Mouse (Mus musculus): ENCODE data around the gene Olfr905. TPM values are rescaled to one million over a fixed set of nuclear protein-coding genes. Genes with fewer than 3 reads are reported as not detected.

The Olfr905 gene
- 0.12 TPM for total RNA-seq (2023)

GRCm38 (mm10) chr9:38470807-38471206 is at the start of gene Olfr905:
Olfr905 (plus strand) TSS chr9:38471107.

DNA sequence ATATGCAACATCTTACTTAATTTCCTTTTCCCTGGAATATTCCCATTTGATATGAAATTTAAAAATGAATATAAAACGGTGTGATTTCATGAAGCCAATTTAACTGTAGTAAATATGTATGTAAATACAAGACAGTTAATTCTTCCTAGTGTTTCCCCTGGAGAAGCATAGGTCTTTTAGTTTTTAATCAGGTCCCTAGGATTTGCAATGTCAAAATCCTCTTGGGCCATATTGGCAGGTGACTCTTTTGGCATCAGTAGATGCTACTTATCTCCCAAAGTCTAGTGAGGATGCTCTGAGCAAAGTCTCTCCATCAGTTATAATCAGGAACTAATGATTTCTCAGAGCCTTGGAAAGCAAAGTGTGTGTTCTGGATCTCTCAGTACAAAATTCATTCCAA is 41.8 kb upstream of the Olfr905 start, which contains the start of gene Olfr901:
Gene Olfr901, plus strand, starts transcription at position 301 of the 400 bp plus-strand sequence.

GRCm38 (mm10) chr9:38447352-38447751 is 23.6 kb upstream of the Olfr905 start, which contains the start of gene Olfr902:
Olfr902 (plus strand) TSS chr9:38447652.

DNA sequence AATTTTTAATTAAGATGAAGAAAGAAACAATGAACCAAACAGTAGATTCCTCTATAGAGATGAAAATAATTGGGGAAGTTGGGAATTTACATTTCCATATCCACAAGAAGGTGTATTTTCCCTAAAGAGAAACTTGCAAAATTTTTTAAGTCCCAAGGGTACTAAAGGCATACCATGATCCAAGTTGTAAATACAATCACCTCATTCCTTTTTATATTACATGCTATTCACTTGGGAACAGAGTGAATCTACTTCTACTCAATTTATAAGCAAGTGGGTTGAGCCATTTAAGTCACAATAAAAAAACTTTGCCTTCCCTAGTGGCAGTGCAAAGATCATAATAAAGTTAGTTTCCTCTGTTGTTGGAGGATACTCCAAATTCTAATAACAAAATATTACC is 8.1 kb upstream of the Olfr905 start, which contains the start of gene Olfr904:
Gene Olfr904, plus strand, starts transcription at position 301 of the 400 bp plus-strand sequence.

GRCm38 (mm10) chr9:38486785-38487184 is 15.9 kb downstream of the Olfr905 start, which contains the start of gene Olfr906:
Olfr906 (plus strand) TSS chr9:38487085.

DNA sequence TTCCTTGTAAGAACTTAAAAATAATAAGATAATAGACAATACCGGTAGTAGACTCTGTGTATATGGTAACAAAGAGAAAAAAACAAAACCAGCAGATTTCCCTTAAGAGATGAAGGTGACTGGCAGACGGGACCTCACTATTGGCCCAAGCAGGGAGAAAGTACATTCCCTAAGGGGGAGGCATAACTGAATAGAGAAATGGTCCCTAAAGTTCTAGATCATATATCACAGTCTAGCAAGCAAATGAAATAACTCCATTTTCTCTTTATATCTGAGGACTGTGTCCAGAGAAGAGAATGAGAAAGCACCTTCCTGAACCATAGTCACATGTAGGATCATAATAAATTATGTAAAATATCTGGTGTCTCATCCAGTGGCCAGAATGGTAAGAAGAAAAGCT is 24.6 kb downstream of the Olfr905 start, which contains the start of gene Olfr907:
Gene Olfr907, plus strand, starts transcription at position 301 of the 400 bp plus-strand sequence.

DNA sequence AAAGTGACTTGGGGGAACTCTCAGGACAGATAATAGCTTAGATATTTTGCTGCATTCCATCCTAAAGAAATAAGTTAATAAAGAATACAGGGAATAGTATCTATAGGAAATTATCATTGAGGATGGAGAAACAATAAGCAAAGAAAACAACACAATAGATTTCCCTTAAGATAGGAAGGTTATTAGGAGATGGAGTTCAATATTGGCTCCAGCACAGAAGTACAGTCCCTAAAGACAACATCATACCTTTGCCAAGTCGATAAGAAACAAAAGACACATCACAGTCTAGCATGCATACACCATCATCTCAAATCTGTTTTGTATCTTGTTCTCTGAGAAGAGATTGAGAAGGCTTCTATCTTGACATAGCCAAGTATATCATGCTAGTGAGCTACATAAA is 50.4 kb downstream of the Olfr905 start, which contains the start of gene Olfr911-ps1:
Gene Olfr911-ps1, plus strand, starts transcription at position 301 of the 400 bp plus-strand sequence.

Other genes starting within 250 kb of the Olfr905 start
- not detected for gene Olfr143, start 218.3 kb upstream of the Olfr905 start, total RNA-seq (2023)
- gene Olfr895, start 203.3 kb upstream of the Olfr905 start, total RNA-seq (2023): not detected
- not detected for gene Olfr896-ps1, start 180.0 kb upstream of the Olfr905 start, total RNA-seq (2023)
- not detected for gene Olfr25, start 142.0 kb upstream of the Olfr905 start, total RNA-seq (2023)
- not detected for gene Olfr898, start 122.7 kb upstream of the Olfr905 start, total RNA-seq (2023)
- not detected for gene Olfr250, start 104.2 kb upstream of the Olfr905 start, total RNA-seq (2023)
- not detected for gene Olfr251, start 94.0 kb upstream of the Olfr905 start, total RNA-seq (2023)
- not detected for gene Olfr147, start 69.4 kb upstream of the Olfr905 start, total RNA-seq (2023)
- gene Olfr901, start 41.7 kb upstream of the Olfr905 start, total RNA-seq (2023): not detected
- gene Olfr902, start 23.5 kb upstream of the Olfr905 start, total RNA-seq (2023): not detected
- not detected for gene Olfr904, start 8.0 kb upstream of the Olfr905 start, total RNA-seq (2023)
- not detected for gene Olfr906, start 16.0 kb downstream of the Olfr905 start, total RNA-seq (2023)
- gene Olfr907, start 24.7 kb downstream of the Olfr905 start, total RNA-seq (2023): not detected
- not detected for gene Olfr911-ps1, start 50.5 kb downstream of the Olfr905 start, total RNA-seq (2023)
- gene Olfr910, start 66.7 kb downstream of the Olfr905 start, total RNA-seq (2023): not detected
- not detected for gene Olfr912, start 109.1 kb downstream of the Olfr905 start, total RNA-seq (2023)
- gene Olfr913, start 121.7 kb downstream of the Olfr905 start, total RNA-seq (2023): not detected
- gene Olfr914, start 134.0 kb downstream of the Olfr905 start, total RNA-seq (2023): not detected
- not detected for gene Olfr916, start 188.8 kb downstream of the Olfr905 start, total RNA-seq (2023)
- not detected for gene Olfr917, start 194.7 kb downstream of the Olfr905 start, total RNA-seq (2023)
- gene Olfr918, start 203.5 kb downstream of the Olfr905 start, total RNA-seq (2023): not detected
- gene Olfr919, start 232.6 kb downstream of the Olfr905 start, total RNA-seq (2023): not detected
- gene Vwa5a, start 247.2 kb downstream of the Olfr905 start, total RNA-seq (2023): 6.0 TPM